Mouse (Mus musculus) kidney, adult 8-10 months (tissue): ENCODE measurements around the gene G430095P16Rik.
A peak's percentile ranks its signal among the peaks of the same experiment; 100 is the strongest.

ENCODE experiments used
- DNase-seq, 2 experiments: peaks; one replicate each; pipeline ENCODE4 v3.0.0; 2022

Gene G430095P16Rik

DNA sequence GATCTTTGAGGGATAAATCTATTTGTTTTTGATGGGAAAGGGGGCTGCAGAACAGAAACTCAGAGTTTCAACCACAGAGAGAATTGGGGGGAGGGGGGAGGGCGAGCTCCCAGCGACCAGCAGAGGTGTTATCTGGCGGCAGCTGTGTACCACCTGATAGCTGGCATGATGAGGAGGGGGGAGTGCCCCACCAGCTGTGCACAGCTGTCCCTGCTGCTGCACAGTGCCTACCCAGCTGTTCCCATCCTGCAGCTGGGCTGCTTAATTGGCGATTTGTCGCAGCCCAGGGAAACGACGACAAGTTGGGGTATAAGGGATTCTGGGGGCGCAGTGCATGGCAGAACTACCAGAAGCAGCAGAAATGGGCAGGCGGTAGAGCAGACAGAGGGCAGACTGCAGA, 1.9 kb downstream of the G430095P16Rik start:
- no peak for DNase-seq

DNA sequence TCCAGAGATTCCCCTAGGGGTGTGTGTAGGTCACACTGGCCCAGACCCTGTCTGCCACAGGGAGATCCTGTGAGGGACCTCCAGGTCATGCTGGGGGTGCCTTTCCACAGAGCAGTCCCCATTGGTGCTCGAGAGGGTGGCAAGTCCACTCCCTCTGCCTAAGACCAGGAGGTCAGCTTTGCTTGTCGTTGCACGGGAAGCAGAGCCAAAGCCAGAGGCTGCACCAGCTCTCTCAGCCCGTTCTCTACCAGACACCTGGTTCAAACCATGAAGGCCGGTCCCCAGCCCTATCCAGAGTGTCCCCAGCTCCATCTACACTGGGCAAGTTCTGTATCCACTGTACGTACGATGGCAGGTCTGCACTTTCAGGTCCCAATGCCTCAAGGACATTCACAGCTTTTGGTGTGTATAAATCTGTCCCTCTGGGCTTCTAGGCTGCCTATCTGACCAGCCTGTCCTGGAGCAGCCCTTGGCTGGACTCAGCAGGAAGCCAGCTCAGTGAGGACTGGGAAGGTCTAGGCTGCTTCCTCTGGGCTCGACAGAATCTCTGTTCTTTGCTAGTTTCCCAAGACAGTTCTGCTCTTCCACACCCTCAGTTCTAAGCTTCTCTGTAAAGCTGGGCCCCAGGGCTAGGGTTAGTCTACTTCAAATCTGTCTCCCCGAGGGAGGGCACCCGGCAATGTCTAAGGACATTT, 2.6 kb downstream of the G430095P16Rik start:
- no peak for DNase-seq

DNA sequence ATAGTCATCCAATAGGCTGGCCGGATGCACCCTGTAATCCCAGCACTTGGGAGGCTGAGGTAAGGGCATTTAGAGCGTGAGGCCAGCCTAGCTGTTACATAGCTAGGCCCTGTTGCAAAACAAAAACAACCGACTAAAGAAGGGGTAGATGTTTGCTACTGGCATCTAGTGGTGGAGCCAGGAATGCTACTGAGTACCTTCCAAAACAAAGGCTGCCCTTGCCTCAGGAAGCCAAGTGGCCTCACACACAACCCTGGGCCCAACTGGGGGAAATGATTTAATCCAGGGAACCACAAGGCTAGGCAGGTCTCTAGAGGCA, 3.1 kb downstream of the G430095P16Rik start:
- DNase-seq, result peak; percentile 58 to 61

DNA sequence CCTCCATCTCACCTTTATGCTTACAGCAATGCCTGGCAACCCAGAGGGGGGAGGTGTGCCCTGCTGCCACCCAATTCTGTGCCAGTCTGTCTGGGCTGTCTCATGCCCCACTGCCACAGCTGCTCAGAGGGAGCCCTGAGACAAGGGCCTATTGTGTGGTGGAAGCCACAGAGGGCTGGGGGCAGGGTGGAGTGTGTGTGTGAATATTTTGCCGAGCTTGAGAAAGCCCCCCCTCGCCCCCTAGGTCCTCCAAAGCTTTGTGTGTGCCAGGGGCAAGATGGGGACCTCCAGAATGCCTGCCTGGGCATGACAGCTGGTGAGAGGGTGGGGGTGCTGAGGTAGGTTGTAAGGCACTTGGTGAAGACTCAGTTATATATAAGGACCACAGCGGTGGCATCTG, 5.7 kb downstream of the G430095P16Rik start:
- DNase-seq, result no peak

DNA sequence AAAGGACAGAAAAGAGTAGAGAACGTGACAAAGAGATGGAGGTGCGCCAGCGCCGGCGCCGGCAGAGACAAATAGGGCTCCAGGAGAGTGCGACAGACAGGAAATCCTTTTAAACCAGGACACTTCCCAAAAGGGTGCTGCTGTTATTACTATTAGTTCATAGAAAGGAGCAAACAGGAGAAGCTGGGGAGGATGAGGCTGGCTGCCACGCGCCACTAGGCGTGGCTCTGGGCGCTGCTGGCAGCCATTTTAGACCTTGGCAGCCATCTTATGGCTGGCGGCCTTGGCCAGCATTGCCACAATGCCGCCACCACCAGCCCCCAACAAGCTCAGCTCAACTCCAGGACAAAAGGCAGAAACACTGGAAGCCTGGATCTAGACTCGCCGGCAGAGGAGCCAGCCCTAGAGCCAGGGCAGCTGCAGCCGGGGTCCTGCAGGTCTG, 7.1 kb downstream of the G430095P16Rik start:
- peak in 1 of 2 experiments; percentile 55 for DNase-seq

DNA sequence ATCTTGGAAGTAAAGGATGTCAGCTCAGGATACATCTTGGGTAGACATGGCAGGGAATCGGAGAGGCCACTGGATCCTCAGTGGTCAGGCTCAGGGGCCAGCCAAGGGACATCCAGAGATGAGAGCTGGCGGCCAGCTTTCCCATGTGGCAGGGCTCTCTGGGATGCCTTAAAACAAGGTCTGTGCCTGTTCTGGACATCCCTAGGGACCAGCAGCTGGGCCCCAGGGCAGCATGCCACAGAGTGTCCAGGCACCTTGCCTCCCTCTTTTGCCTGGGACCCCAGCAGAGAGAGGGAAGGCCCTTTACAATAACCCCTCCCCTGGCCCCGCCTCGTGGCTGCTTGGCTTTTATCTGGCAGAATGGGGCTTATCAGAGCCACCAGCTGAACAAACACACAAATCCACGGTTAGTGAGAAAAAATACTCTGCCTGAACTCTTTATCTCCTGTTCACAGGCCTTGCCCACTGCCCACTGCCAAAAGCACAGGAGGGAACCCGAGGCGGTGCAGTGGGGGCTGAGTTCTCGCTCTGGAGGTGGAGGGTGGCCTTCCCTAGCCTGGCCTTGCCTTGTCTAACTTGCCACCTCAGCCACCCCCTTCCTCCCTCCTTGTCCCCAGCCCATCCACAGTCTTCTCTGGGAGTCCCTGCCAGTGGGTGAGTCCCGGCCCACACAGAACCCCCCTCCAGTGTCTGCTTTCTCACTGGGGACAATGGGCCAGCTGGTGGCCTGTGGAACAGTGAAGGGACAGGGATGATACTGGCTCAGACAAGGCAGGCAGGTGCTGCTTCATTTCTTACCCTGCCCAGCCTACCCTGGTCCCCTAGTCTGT, 7.9 kb downstream of the G430095P16Rik start:
- no peak for DNase-seq

DNA sequence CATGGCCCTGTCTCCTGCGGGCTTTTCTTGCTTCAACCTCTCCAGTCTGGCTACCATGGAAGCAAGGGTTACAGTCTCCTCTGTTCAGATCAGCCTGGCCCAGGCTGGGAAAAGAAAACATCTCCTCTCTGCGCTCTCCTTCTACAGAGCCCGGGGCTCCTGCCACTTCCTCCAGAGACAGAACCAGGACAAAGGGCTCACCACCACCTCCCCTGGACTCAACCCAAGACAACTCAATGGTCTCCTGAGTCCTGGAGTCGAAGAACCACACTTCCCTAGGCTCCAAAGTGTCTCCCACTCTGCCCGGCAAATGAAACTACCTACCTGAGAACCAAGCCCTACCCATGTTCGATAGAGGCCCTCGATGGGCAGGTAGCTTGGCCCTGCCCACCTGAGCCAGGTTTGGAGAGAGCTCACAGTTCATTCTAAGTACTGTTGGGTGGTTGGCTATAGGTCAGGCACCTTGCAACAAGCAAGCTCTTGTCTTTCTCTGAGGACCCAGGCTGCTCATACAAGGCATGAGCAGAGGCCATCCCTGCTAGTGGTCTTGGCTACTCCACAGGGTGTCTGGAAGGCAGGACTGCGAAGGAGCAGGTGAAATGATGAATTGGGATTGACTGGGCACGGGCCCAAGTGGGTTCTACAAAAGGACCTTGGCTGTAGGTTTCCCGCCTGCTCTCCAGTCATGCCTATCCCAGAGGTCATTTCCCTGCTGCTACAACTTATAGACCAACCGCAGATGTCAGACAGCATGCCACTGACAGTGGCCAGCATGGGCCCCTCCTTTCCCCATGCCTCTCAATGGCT, 8.8 kb downstream of the G430095P16Rik start:
- DNase-seq, result no peak

DNA sequence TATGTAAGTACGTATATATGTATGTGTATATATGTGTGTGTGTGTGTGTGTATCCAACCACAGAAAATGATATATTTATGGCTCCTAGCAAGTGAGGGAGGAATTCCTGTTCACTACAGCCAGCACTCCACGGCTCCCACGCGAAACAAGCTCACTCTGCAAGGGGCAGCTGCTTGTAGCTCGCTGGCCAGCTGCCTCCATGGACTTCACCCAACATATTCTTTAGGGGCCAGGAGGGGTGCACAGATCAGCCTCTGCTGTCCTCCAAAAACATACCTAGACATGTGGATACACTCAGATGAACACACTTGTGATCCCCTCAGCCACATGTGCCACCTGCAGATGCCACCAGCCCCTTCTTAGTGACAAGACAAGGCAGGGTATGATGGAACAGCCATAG, 9.7 kb downstream of the G430095P16Rik start:
- no peak for DNase-seq

DNA sequence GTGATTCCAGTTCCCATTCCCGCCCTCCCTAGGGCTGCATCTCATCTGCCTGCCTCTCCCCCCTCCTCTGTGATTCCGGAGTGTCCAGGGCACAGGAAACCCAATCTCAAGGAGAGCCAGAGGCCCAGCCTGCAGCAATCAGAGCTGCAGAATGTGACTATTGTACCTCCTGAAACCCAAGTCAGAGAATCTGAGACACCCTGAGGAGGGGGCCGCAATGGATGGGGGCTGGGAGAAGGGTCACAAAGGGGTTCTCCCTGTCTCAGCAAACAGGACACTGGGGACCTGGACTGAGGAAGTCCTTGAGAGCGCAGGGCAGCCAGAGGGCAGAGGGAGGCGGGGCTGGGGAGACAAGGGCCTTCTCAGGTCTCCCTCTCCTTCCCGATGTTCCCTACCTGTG, 10.2 kb downstream of the G430095P16Rik start:
- no peak for DNase-seq

DNA sequence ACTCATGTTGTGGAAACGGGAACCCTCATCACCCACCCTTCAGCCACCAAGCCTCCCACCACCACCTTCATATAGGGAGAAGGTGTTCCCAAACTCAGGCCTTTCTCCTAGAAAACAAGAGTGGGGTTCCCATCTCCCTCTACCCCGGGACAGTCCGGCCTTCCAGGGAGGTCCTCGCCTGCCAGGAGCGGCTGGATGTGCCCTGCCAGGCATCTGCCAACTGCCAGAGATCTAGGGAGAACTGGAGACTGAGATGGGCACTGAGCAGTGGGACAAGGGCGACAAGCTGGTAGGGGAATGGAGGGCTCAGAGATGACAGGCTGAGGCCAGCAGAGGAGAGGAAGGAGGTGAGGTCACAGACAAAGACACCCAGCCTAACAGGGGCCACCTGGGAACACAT, 11.2 kb downstream of the G430095P16Rik start:
- no peak for DNase-seq

DNA sequence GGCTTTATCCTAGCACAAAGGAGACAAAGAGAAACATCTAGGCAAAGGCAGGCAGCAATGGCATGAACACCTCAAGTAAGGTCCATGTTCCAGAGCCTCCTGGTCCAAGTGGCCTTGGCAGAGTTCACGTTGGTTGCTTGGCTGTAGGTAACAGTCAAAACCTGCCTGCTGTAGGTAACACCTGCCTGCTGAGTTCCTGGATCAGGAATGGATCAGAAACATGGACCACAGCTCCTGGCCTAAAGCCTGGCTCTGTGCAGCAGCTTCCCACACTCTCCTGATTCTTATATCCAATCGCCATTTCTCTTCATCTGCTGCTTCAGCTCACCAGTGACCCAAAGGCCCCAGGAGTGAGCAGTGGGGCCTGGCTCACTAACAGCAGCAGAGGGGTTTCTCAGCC, 11.9 kb downstream of the G430095P16Rik start:
- DNase-seq, result no peak

DNA sequence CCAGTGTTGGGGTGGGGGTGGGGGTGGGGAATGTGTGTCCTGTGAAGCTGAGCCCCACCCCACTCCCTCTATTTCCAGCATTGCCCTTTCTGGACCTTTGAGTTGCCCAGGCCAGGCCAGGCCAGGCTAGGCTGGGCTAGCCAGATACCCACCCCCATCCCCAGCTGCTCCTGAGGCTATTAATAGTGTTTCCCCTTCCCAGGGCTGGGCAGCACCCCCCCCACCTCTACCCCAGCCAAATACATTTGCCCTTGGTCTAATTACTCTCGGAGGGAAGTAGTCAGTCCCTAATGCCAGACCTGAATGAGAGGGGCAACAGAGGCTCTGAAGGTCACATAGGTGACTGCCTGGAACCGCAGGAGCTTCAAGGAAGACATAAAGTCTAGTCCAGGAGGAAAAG, 12.8 kb downstream of the G430095P16Rik start:
- no peak for DNase-seq

DNA sequence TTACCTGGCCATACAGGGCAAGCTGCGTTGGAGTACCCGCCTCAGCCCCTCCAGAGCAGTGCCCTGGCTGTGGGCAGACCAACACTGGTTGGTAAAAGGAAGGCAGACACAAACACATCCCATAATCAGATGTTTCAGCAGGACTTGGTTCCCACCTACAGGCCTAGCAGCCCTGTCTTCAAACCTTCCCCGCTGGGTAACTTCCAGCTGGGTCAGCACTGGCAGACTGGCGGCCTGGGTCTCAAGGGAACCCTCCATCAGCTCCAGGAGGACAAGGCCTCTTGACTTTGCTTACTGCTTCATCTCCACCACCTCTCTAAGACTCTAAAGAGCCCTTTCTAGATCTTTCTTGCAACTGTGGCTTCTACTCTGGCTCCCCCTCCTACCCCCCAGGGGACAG, 13.7 kb downstream of the G430095P16Rik start:
- no peak for DNase-seq

DNA sequence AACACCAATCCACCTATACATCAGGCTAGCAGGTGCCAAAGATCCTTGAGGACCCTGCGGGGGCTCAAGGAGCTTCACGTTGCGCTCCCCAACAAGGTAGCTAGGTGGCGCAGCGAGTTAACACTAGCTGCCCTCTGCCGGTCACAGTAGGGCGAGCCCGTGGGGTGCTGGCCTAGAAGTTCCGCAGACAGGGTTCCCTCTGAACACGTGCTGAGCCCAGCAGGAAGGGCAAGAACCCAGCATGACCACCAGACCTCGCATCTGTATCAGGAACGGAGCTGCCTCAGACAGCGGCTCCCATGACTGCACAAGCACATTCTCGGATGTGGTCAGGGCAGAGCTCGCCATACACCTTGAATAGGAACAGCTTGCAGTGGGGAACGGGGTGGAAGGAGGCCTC, 14.8 kb downstream of the G430095P16Rik start:
- DNase-seq, result peak; percentile 74 to 82

DNA sequence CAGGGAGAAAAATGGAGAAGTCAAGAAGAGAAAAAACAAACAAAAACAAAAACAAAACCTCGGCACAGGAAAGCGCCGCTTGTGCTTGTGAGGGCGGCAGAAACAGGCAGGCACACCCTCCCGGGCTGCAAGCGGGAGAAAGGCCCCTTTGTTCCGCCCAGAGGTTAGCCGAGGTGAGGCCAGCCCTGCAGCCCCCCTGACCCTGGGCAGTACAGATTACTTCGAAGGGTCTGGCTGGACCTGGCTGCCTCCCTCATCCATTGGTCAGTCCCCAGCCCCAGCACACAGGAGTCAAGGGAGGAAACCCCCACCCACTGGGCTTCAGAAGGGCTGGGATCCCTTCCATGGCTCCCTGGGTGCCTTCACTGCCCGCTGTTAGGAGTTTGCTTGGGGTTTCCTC, 15.5 kb downstream of the G430095P16Rik start:
- no peak for DNase-seq

DNA sequence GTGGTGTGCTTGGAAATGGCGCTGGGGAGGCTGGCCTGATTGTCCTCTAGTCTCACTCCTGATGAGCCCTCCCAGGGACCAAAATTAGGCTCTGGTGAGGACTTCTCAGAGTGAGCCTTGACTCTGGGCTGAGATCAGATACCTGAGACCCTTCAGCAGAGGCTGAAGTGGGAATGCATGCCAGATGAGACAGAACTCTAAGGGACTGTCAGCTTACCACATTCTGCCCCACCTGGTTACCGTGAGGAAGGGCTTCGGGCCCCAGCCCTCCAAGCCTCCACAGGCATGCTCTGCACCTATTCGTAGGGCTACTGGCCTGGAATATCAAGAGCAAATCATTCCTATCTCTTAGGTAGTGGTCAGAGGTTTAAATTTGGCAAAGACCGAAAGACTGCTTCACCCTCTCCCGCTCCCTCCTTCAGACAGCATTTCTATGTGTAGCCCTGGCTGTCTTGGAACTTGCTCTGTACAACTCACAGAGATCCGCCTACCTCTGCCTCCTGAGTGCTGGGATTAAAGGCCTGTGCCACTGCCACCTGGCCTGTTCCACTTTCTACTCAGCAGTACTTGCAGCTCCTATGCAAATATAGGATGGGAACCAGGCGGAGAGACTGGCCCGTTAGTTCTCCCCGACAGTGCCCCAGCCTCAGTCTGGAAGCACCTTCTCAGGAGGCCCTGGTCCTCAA, 16.1 kb downstream of the G430095P16Rik start:
- no peak for DNase-seq

DNA sequence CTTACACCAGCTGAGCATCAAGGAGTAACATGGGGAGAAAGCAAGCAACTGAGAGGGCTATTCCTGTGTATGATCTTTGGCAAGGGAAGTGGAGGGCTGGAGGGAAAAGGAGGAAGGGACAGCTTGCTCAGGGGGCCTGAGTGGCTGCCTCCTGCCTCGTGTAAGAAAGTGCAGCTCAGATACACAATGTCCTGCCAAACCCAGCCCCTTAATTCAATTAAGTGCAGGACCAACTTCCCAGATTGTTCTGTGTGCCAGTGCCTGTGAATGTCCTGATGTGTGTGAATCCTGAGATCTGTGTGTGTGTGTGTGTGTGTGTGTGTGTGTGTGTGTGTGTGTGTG, 16.6 kb downstream of the G430095P16Rik start:
- no peak for DNase-seq

DNA sequence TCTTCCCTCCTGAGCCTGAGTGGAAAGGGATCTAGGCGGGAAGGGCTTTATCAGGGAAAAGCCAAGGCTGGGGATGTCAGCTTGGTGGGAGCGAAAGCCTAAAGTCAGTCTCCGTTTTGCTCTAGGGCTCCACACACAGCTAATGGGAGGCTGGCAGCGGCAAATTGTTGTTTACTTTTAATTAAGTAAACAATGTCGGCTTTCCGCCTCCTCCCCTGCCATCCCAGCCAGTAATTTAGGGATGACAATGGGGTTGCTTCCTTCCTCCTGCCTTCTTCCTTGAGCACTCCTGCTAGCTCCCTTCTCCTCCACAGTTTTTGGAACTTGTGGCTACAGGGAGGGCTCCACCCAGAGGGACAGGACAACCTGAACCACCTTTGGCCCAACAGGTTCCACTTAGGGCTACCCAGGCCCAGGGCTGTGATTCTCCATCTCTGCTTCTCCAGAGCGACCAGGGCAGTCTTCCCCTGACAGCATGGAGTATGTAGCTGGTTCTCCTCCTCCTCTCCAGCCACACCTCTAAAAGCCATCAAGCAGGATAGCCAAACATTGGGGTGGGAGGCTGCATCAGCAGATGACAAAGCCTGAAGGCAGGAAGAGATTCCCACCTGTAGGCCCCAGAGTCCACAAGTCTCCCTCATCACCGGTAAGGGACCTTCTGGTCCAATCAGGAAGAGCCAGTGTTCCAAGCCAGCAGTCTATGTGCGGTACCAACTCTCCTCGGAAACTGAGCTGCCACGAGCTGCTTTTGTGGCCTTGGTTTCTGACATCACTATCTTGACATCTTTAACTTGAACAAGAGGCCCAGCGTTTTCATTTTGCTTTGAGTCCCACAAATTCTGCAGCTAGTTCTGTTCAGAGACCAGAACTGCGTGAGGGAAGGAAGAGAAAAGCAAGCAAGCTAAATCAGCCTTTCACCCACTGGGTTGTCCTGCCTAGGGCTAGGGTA, 18.4 kb downstream of the G430095P16Rik start:
- no peak for DNase-seq

DNA sequence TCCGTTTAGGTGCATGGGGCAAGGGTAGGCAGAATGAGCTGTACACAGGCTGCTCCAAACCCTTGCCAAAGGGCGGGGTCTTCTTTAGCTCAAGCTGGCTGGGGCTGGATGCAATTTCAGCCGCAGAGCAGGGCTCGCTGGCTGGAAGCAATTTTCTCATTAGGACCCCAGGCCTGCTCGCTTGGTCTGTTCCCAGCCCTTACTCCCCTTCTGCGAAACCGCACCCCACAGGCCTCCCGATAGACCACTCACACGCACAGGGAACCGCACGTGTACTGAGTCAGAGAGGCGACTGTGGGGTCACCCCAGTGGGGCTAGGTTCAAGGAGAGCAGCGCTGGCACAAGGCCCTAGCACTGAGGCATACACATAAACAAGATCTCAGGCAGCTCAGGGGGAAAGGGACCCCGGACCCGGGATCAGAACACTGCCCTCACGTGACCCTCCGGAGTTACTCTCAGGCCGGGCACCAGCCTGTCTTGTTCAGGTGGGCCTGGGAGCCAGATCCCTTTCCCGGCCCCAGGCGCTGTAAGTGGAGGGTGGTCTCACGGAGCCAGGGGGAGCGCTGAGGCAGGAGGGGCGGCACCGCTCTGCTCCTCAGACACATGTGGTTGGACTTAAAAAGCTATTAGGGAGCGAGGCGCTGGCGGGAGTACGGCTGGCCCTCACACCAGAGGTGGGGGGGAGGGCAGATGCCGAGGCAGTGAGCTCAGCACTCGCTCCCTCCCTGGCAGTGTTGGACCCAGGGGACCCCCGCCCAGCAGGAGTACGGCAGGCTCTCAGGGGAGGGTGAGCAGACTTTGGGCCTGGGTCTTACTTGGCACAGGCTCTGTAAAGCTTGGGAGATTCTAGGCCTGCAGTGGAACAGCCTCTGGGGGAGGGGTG, 19.6 kb downstream of the G430095P16Rik start:
- no peak for DNase-seq

DNA sequence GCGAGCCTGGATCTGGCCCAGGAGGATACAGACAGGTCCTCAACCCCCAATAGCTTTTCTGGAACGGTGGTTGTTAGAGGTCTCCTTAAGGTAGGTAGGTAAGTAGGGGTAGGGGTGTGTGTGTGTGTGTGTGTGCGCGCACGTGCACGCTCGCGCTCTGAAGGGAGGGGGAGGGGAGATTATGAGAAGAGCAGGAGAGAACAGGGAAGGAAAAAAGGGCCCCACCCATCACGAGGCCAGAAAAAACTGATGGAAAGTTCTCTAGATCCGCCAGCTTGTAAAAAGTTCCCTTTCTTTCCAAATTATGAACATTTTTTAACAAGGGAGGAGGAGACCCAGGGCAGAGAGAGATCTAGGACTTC, 20.2 kb downstream of the G430095P16Rik start:
- no peak for DNase-seq
